Mouse (Mus musculus) CH12.LX (cell line): ENCODE measurements at regions not wholly inside any gene's neighbourhood (a gene's known extent, or its start where the extent isn't known, plus 50 kb on each side); places are given as distances from the start of the nearest gene placed in this dataset.

Experiments
- DNase-seq: peaks from one replicate; pipeline ENCODE4 v3.0.0-alpha.2; 2013; ENCODE audit errors: extremely low read depth
- H3K27ac ChIP-seq: 2 replicates; pipeline ENCODE4 v1.5.1; 2012; ENCODE audit warnings: low read depth, mild to moderate bottlenecking, control low read depth, moderate library complexity; ENCODE audit not compliant: insufficient read depth
- H3K27me3 ChIP-seq: replicated peaks from 2 replicates; pipeline ENCODE3; 2012; ENCODE audit warnings: inconsistent platforms
- H3K36me3 ChIP-seq, 2 experiments: replicated peaks in 1 of 2; 2 replicates each; pipeline versions ENCODE3 to v1.6.1; 2012; ENCODE audit warnings: inconsistent platforms in 1 of 2, low read length in 1 of 2, mild to moderate bottlenecking in 1 of 2, mixed read lengths in 1 of 2, moderate library complexity in 1 of 2; ENCODE audit not compliant: control insufficient read depth in 1 of 2, insufficient read depth in 1 of 2
- H3K4me1 ChIP-seq, 2 experiments: 2 replicates each; pipeline ENCODE4 v1.6.1; 2012; ENCODE audit warnings: inconsistent platforms in 1 of 2, moderate library complexity in 1 of 2; ENCODE audit not compliant: insufficient read depth in 2 of 2, control insufficient read depth in 1 of 2
- H3K4me2 ChIP-seq: 2 replicates; pipeline ENCODE4 v1.6.1; 2012; ENCODE audit warnings: low read depth, mild to moderate bottlenecking, control low read depth; ENCODE audit not compliant: poor library complexity, insufficient read depth, severe bottlenecking
- H3K4me3 ChIP-seq, 3 experiments: fragments of 150-350 bp in 1 of 3; sonication (generic) in 1 of 3; replicated peaks in 1 of 3; 2 replicates each; pipeline versions ENCODE3 to v1.5.1; 2011 to 2012; ENCODE audit warnings: low read depth in 2 of 3, low read length in 2 of 3, mild to moderate bottlenecking in 2 of 3, moderate library complexity in 2 of 3, control low read depth in 1 of 3, improper control_type of control experiment in 1 of 3, inconsistent platforms in 1 of 3, mixed read lengths in 1 of 3; ENCODE audit not compliant: poor library complexity in 1 of 3
- H3K79me2 ChIP-seq: replicated peaks from 2 replicates; pipeline ENCODE4 v1.6.1; 2012; ENCODE audit warnings: mild to moderate bottlenecking, moderate library complexity; ENCODE audit not compliant: control insufficient read depth, poor library complexity, insufficient read depth, severe bottlenecking; ENCODE audit errors: extremely low read depth
- H3K9ac ChIP-seq: 2 replicates; pipeline ENCODE4 v1.6.1; 2012; ENCODE audit warnings: low read depth, mild to moderate bottlenecking, control low read depth, moderate library complexity; ENCODE audit not compliant: insufficient read depth
- H3K9me3 ChIP-seq: replicated peaks from 2 replicates; pipeline ENCODE3; 2012; ENCODE audit warnings: low read length, inconsistent platforms, mixed read lengths
- BHLHE40 ChIP-seq: IDR thresholded peaks from 2 replicates; pipeline ENCODE4 v1.6.1; 2011; ENCODE audit warnings: mild to moderate bottlenecking, low read depth, low read length, improper control_type of control experiment
- CHD2 ChIP-seq: IDR thresholded peaks from 2 replicates; pipeline ENCODE4 v1.6.1; 2011; ENCODE audit warnings: low read length, improper control_type of control experiment
- CTCF ChIP-seq, 2 experiments: IDR thresholded peaks in 1 of 2; conservative IDR thresholded peaks in 1 of 2; 2 replicates each; pipeline ENCODE4 v1.5.1; 2011 to 2012; ENCODE audit warnings: low read depth in 2 of 2, low read length in 2 of 2, improper control_type of control experiment in 1 of 2, inconsistent platforms in 1 of 2, mild to moderate bottlenecking in 1 of 2, moderate library complexity in 1 of 2
- E2F4 ChIP-seq: IDR thresholded peaks from 2 replicates; pipeline ENCODE4 v1.6.1; 2011; ENCODE audit warnings: low read depth, low read length, improper control_type of control experiment; ENCODE audit not compliant: insufficient replicate concordance
- EP300 ChIP-seq: IDR thresholded peaks from 2 replicates; pipeline ENCODE4 v1.6.1; 2011; ENCODE audit warnings: low read length, improper control_type of control experiment
- ETS1 ChIP-seq: conservative IDR thresholded peaks from 2 replicates; pipeline ENCODE4 v1.6.1; 2012; ENCODE audit warnings: low read depth, mild to moderate bottlenecking, inconsistent platforms, low read length, improper control_type of control experiment, moderate library complexity
- HCFC1 ChIP-seq: IDR thresholded peaks from 2 replicates; pipeline ENCODE4 v1.6.1; 2012; ENCODE audit warnings: low read depth, mild to moderate bottlenecking, inconsistent platforms, low read length, improper control_type of control experiment
- IRF4 ChIP-seq: IDR thresholded peaks from 2 replicates; pipeline ENCODE4 v1.6.1; 2014; ENCODE audit warnings: low read depth, mild to moderate bottlenecking, inconsistent platforms, low read length, improper control_type of control experiment
- KAT2A ChIP-seq: IDR thresholded peaks from 2 replicates; pipeline ENCODE4 v1.6.1; 2012; ENCODE audit warnings: low read length, improper control_type of control experiment, inconsistent platforms; ENCODE audit not compliant: insufficient replicate concordance
- MAFK ChIP-seq: IDR thresholded peaks from 2 replicates; pipeline ENCODE4 v1.6.1; 2011; ENCODE audit warnings: low read length, improper control_type of control experiment; ENCODE audit not compliant: insufficient replicate concordance
- MEF2A ChIP-seq: IDR thresholded peaks from 2 replicates; pipeline ENCODE4 v1.6.1; 2014; ENCODE audit warnings: low read depth, mild to moderate bottlenecking, inconsistent platforms, low read length, improper control_type of control experiment, borderline replicate concordance
- MXI1 ChIP-seq: IDR thresholded peaks from 2 replicates; pipeline ENCODE4 v1.6.1; 2011; ENCODE audit warnings: mild to moderate bottlenecking, low read depth, low read length, improper control_type of control experiment
- MYC ChIP-seq: IDR thresholded peaks from 2 replicates; pipeline ENCODE4 v1.6.1; 2011; ENCODE audit warnings: low read depth, mild to moderate bottlenecking, improper control_type of control experiment, low read length
- NRF1 ChIP-seq: IDR thresholded peaks from 2 replicates; pipeline ENCODE4 v1.6.1; 2014; ENCODE audit warnings: low read depth, mild to moderate bottlenecking, inconsistent platforms, low read length, improper control_type of control experiment, moderate library complexity
- PAX5 ChIP-seq: IDR thresholded peaks from 2 replicates; pipeline ENCODE4 v1.6.1; 2012; ENCODE audit warnings: low read length, inconsistent platforms, mixed read lengths
- RAD21 ChIP-seq: IDR thresholded peaks from 2 replicates; pipeline ENCODE4 v1.6.1; 2011; ENCODE audit warnings: low read depth, mild to moderate bottlenecking, low read length, improper control_type of control experiment, moderate library complexity
- RCOR1 ChIP-seq: conservative IDR thresholded peaks from 2 replicates; pipeline ENCODE4 v1.6.1; 2012; ENCODE audit warnings: low read depth, mild to moderate bottlenecking, inconsistent platforms, low read length, improper control_type of control experiment
- SIN3A ChIP-seq: IDR thresholded peaks from 2 replicates; pipeline ENCODE4 v1.6.1; 2012; ENCODE audit warnings: low read length, improper control_type of control experiment, inconsistent platforms
- SMC3 ChIP-seq: IDR thresholded peaks from 2 replicates; pipeline ENCODE4 v1.6.1; 2011; ENCODE audit warnings: low read depth, low read length, improper control_type of control experiment
- UBTF ChIP-seq: IDR thresholded peaks from 2 replicates; pipeline ENCODE4 v1.6.1; 2012; ENCODE audit warnings: low read depth, mild to moderate bottlenecking, inconsistent platforms, low read length, improper control_type of control experiment, moderate library complexity
- USF2 ChIP-seq: conservative IDR thresholded peaks from 2 replicates; pipeline ENCODE4 v1.6.1; 2011; ENCODE audit warnings: low read depth, low read length, improper control_type of control experiment
- ZC3H11A ChIP-seq: IDR thresholded peaks from 2 replicates; pipeline ENCODE4 v1.6.1; 2012; ENCODE audit warnings: low read depth, mild to moderate bottlenecking, inconsistent platforms, low read length, improper control_type of control experiment
- ZNF384 ChIP-seq: IDR thresholded peaks from 2 replicates; pipeline ENCODE4 v1.6.1; 2012; ENCODE audit warnings: low read depth, low read length, improper control_type of control experiment, inconsistent platforms
- dilution Hi-C: fragments of 300-500 bp; cut with MboI; formaldehyde crosslinking; loops from 2 replicates; pipeline ENCODE4 v1.14.3; 2020; ENCODE audit warnings: low sequenced_read_pairs; ENCODE audit not compliant: extremely low pct_unique_long_range_greater_than_20kb, extremely low pct_ligation_motif_present
- in situ Hi-C: fragments of 300-500 bp; cut with MboI; formaldehyde crosslinking; loops from 3 replicates; pipeline ENCODE4 v1.14.3; 2019; ENCODE audit warnings: low sequenced_read_pairs, low pct_ligation_motif_present, low pct_unique_long_range_greater_than_20kb, mixed read lengths

- no peak for TF ChIP-seq USF2
- Histone ChIP-seq H3K4me2 (no peak overlapping the region), H3K79me2 (no peaks in the 10 kb centered on the region), H3K4me1 (no peaks in the 10 kb centered on the region), H3K4me3 (no peak overlapping the region), H3K9me3 (no peaks in the 10 kb centered on the region), H3K36me3 (no peaks in the 10 kb centered on the region), H3K27ac (no peak overlapping the region), H3K9ac (no peak overlapping the region), H3K27me3 (no peaks in the 10 kb centered on the region)
- DNase-seq = no peak
- dilution Hi-C loops (no loop called here), in situ Hi-C loops (no loop called here)
Measured at GRCm38 (mm10) chr13:16670047-16670733, 658.5 kb downstream of the Inhba start.

- no peak for DNase-seq
- Histone ChIP-seq H3K27ac (no peak overlapping the region), H3K4me1 (no peaks in the 10 kb centered on the region), H3K4me2 (no peak overlapping the region), H3K27me3 (no peaks in the 10 kb centered on the region), H3K4me3 (no peak overlapping the region), H3K9me3 (no peaks in the 10 kb centered on the region), H3K9ac (no peak overlapping the region), H3K36me3 (no peaks in the 10 kb centered on the region), H3K79me2 (no peaks in the 10 kb centered on the region)
- TF ChIP-seq ZC3H11A = no peak
- TF ChIP-seq IRF4 = no peak
- TF ChIP-seq MAFK = no peak
- TF ChIP-seq PAX5 = no peak
- TF ChIP-seq MEF2A = no peak
- TF ChIP-seq CHD2 = no peak
- no peak for TF ChIP-seq UBTF
- TF ChIP-seq RAD21 = no peak
- no peak for TF ChIP-seq E2F4
- TF ChIP-seq CTCF (conservative IDR thresholded peaks at IDR 0.05 in 1 of 2, IDR thresholded peaks at IDR 0.05 in 1 of 2; ENCODE audit: low read depth in 2 of 2, low read length in 2 of 2) = no peak
- no peak for TF ChIP-seq EP300
- TF ChIP-seq HCFC1 = no peak
- TF ChIP-seq NRF1 = no peak
- in situ Hi-C loops = no loop called here
- dilution Hi-C loops = no loop called here
Measured at GRCm38 (mm10) chr13:16670736-16671135, 659.1 kb downstream of the Inhba start.

GRCm38 (mm10) chr13:16676873-16677272, 665.2 kb downstream of the Inhba start:
- Histone ChIP-seq H3K27me3 (no peaks in the 10 kb centered on the region), H3K36me3 (no peaks in the 10 kb centered on the region), H3K4me2 (no peak overlapping the region), H3K9ac (no peak overlapping the region), H3K4me1 (no peaks in the 10 kb centered on the region), H3K27ac (no peak overlapping the region), H3K79me2 (no peaks in the 10 kb centered on the region), H3K9me3 (no peaks in the 10 kb centered on the region), H3K4me3 (no peak overlapping the region)
- dilution Hi-C loops = no loop called here
- in situ Hi-C loops = no loop called here
- DNase-seq = no peak
- TF ChIP-seq CHD2 (no peak), NRF1 (no peak), ZNF384 (no peak), IRF4 (no peak), E2F4 (no peak), ETS1 (no peak), RAD21 (no peak), RCOR1 (no peak), ZC3H11A (no peak), SIN3A (no peak), MYC (no peak), MXI1 (no peak), HCFC1 (no peak), SMC3 (no peak), KAT2A (no peak), MAFK (no peak), BHLHE40 (no peak)
- TF ChIP-seq, all 38 proteins: peak for 0
